Mouse (Mus musculus): Measurements from ENCODE around the gene Stk39. TPM values are rescaled to one million over a fixed set of nuclear protein-coding genes. Genes with fewer than 3 reads are reported as not detected.

The Stk39 gene
- polyA plus RNA-seq, 1 experiment from 2014 or later = 1.9 TPM

DNA sequence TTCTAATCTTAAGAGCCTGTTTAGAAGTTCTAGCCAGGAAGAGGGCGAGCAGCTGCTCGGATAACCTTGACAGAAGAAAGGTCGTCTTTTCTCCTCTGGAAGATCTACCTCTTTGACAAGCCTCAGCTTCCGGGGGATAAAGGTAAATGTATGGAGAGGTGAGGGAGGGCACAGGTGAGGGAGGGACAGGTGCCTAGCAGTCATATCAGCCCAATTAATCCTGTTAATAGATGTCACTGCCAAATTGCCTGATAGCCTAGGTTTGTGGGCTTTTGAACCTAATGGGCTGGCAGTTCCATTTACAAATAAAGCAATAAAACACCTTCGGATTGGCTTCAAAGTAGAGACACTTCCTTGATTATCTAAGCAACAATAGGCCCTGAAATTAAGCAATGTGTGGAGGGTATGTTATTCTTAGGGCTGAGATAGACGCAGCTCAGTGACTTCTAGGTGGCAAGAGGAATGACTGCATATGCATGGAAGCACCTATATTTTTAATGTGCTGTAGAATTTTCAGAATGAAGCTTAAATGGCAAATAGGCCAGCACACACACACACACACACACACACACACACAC lies 14.5 kb downstream of the Stk39 start:
- Histone ChIP-seq H3K36me3 (replicated peaks) (no peaks in the 10 kb centered on the region), H3K4me2 (no peak overlapping the region), H3K27ac (replicated peaks) (no peak overlapping the region), H3K27me3 (no peaks in the 10 kb centered on the region), H3K9ac (no peak overlapping the region), H3K4me1 (replicated peaks) (no peaks in the 10 kb centered on the region), H3K4me3 (replicated peaks) (no peak overlapping the region), H3K9me3 (replicated peaks) (no peaks in the 10 kb centered on the region)
- whole genome bisulfite sequencing (ENCODE audit: insufficient replicate concordance) = 55% methylated on average over 6 of the region's 6 CpGs
- no peak for ATAC-seq (ENCODE audit: insufficient read depth)

DNA sequence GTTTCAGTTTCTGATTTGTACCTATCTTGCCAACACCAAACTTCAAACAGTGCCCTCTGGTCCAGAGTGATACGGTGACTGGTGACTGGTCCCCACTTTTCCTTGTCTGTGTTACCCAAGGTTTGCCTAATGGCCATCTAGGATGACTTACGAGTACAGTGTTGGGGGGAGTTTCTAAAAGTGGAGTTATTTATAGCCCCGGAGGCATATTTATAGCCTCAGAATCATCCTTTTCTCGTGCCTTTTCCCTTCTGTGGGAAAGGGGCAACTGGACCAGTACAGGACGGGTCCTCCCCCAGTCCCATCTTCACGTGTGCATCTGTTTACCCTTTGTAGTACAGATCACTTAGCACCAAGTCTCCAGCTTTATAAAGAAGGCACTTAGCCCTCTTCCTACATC lies 15.2 kb downstream of the Stk39 start:
- H3K4me3 ChIP-seq (replicated peaks) = no peak overlapping the region
- no peaks in the 10 kb centered on the region for H3K27me3 ChIP-seq
- no peak overlapping the region for H3K27ac ChIP-seq (replicated peaks)
- ATAC-seq (ENCODE audit: insufficient read depth) = no peak
- no peaks in the 10 kb centered on the region for H3K9me3 ChIP-seq (replicated peaks)
- WGBS (ENCODE audit: insufficient replicate concordance) = 51% methylated on average over 6 of the region's 6 CpGs
- no peak overlapping the region for H3K9ac ChIP-seq
- H3K4me1 ChIP-seq (replicated peaks) = no peaks in the 10 kb centered on the region
- no peaks in the 10 kb centered on the region for H3K36me3 ChIP-seq (replicated peaks)
- H3K4me2 ChIP-seq = no peak overlapping the region

DNA sequence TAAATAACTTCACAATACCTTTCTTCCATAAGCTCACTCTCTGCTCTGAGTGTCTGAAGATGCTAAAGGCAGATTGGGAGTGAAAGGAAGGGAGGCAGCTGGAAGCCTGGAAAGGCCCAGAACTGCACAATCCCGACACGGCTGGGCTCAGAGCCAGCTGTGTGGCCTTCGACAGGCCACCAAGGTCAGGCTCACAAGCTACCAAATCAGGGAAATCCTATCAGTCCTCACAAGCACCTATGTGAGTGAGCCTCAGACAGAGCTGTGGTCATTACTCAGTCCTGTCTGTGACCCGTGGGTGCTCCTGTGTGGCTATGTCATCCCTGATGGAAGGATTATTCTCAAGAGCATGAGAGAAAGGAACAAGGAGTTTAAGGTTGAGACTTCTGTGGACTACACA lies 19.7 kb downstream of the Stk39 start:
- no peak for ATAC-seq (ENCODE audit: insufficient read depth)
- no peaks in the 10 kb centered on the region for H3K9me3 ChIP-seq (replicated peaks)
- H3K27ac ChIP-seq (replicated peaks) = no peak overlapping the region
- whole genome bisulfite sequencing (ENCODE audit: insufficient replicate concordance) = 66% methylated on average over 4 of the region's 4 CpGs
- H3K27me3 ChIP-seq = no peaks in the 10 kb centered on the region
- no peak overlapping the region for H3K9ac ChIP-seq
- H3K4me3 ChIP-seq (replicated peaks) = no peak overlapping the region
- no peaks in the 10 kb centered on the region for H3K36me3 ChIP-seq (replicated peaks)
- no peak overlapping the region for H3K4me2 ChIP-seq
- no peaks in the 10 kb centered on the region for H3K4me1 ChIP-seq (replicated peaks)

DNA sequence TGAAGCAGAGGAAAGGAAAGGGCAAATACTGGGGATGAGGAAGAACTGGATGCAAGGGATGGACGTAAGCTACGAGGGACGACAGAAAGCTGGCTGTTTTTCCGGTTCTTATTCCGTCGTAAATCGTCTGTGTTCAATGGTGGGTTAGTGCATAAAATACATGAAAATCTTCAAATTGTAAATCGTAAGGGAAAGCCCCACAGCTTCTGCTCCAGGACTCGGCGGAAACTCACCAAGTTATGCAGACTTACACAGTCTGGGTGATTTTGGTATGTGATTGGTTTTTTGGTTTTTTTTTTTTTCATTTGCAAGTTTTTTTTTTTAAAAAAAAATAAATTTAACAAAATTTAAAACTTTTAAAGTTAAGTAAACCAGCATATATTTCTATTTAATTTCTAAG lies 24.0 kb downstream of the Stk39 start:
- Histone ChIP-seq H3K4me2 (no peak overlapping the region), H3K9me3 (replicated peaks) (no peaks in the 10 kb centered on the region), H3K36me3 (replicated peaks) (no peaks in the 10 kb centered on the region), H3K9ac (no peak overlapping the region), H3K4me3 (replicated peaks) (no peak overlapping the region), H3K27ac (replicated peaks) (no peak overlapping the region), H3K4me1 (replicated peaks) (no peaks in the 10 kb centered on the region), H3K27me3 (no peaks in the 10 kb centered on the region)
- no peak for ATAC-seq (ENCODE audit: insufficient read depth)
- 77% methylated on average over 10 of the region's 10 CpGs for WGBS (ENCODE audit: insufficient replicate concordance)

DNA sequence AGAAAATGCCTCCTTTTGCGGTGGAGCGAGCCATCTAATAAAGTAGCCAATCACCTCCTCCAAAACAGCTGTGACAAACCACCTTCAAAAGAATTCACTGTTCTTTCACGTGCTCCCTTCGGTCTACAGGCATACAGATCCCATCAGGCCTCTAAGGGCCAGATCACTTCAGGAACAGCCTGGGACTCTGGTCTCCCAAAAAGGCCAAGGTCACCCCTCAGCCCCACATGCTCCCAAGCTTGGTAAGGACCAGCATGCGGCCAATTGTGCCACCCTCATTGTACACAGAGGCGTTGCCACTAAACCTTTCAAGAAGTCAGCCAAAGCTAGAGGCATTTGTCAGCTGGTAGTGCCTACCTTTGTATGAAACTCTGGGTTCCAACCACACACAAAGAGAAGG lies 28.9 kb downstream of the Stk39 start:
- 70% methylated on average over 6 of the region's 6 CpGs for WGBS (ENCODE audit: insufficient replicate concordance)
- Histone ChIP-seq H3K4me2 (no peak overlapping the region), H3K27ac (replicated peaks) (no peak overlapping the region), H3K9ac (no peak overlapping the region), H3K9me3 (replicated peaks) (no peaks in the 10 kb centered on the region), H3K4me3 (replicated peaks) (no peak overlapping the region), H3K4me1 (replicated peaks) (no peaks in the 10 kb centered on the region), H3K36me3 (replicated peaks) (no peaks in the 10 kb centered on the region), H3K27me3 (no peaks in the 10 kb centered on the region)
- no peak for ATAC-seq (ENCODE audit: insufficient read depth)

DNA sequence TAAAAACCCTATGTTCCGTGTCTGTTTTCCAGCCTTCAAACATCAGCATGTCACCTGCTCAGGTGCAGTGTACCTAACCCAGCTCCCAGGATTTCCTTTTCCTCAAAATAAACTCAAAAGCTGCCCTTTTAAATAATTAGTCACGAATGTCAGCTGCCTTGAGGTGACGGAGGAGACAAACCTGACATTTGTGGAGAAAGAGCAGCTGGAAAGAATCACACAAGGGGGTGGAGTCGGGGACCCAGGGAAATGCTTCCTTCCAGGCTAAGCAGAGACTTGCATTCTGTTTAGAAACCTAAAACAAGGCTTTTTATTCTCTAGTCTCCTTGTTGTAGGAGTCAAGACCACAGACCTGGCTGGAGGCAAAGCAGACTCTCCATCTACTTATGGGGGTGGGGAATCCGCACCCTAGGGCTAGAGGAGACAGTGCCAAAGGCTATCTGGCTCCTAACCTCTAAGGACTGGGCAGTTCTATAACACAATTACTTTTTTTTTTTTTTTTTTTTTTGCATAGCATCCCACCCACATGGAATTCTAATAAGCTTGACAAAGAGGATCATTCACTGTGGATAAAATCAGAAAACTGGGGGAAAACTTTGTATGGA lies 29.9 kb downstream of the Stk39 start:
- Histone ChIP-seq H3K9me3 (replicated peaks) (no peaks in the 10 kb centered on the region), H3K9ac (no peak overlapping the region), H3K27ac (replicated peaks) (no peak overlapping the region), H3K4me2 (no peak overlapping the region), H3K27me3 (no peaks in the 10 kb centered on the region; the same call in 1 of the 2 replicates), H3K36me3 (replicated peaks) (no peaks in the 10 kb centered on the region), H3K4me3 (replicated peaks) (no peak overlapping the region), H3K4me1 (replicated peaks) (no peaks in the 10 kb centered on the region)
- 57% methylated on average over 5 of the region's 5 CpGs for WGBS (ENCODE audit: insufficient replicate concordance)
- no peak for ATAC-seq (ENCODE audit: insufficient read depth)

DNA sequence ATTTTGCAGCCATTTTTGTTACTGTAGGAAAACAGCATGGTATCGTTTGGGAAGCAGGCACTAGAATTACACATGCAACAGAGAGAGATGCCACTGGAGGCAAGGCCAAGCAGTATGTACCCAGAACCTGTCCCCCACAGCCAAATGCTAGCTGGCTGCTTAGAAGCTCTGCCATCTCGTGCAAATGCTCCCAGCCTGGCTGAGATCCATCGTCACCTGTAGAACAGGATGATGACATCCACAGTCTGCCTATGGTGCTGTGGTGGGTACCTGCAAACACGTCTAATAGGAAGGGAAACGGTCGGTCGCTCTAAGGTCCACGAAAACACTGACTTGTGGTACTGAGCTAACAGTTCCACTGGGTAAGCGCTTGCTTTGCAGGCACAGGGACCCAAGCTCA lies 32.5 kb downstream of the Stk39 start:
- Histone ChIP-seq H3K9me3 (replicated peaks) (no peaks in the 10 kb centered on the region), H3K4me1 (replicated peaks) (no peaks in the 10 kb centered on the region), H3K9ac (no peak overlapping the region), H3K4me3 (replicated peaks) (no peak overlapping the region), H3K36me3 (replicated peaks) (no peaks in the 10 kb centered on the region), H3K4me2 (no peak overlapping the region), H3K27ac (replicated peaks) (no peak overlapping the region), H3K27me3 (peaks cover 17% of the 10 kb centered on the region)
- 64% methylated on average over 9 of the region's 9 CpGs for WGBS (ENCODE audit: insufficient replicate concordance)
- no peak for ATAC-seq (ENCODE audit: insufficient read depth)

DNA sequence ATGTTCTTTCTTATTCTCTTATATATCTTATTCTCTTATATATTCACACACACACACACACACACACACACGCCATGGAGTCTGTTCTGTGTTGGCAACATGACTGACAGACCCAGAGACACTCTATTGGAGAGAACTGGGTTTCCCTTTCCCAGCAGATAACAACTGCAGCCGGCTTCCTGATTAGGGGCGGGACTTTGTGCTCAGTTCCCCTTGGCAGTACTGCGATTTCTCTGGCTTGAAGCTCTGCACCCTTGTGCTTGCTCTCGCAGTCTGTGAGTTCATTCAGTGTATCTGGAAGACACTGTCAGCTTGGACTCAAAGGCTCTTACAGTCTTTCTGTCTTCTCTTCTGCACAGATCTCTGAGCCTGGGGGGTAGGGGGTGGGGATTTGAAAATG lies 34.1 kb downstream of the Stk39 start:
- Histone ChIP-seq H3K36me3 (replicated peaks) (no peaks in the 10 kb centered on the region), H3K27ac (replicated peaks) (no peak overlapping the region), H3K4me3 (replicated peaks) (no peak overlapping the region), H3K9me3 (replicated peaks) (no peaks in the 10 kb centered on the region), H3K9ac (no peak overlapping the region), H3K4me1 (replicated peaks) (no peaks in the 10 kb centered on the region), H3K27me3 (peaks cover 17% of the 10 kb centered on the region), H3K4me2 (no peak overlapping the region)
- no peak for ATAC-seq (ENCODE audit: insufficient read depth)
- WGBS (ENCODE audit: insufficient replicate concordance) = 18% methylated on average over 5 of the region's 5 CpGs

DNA sequence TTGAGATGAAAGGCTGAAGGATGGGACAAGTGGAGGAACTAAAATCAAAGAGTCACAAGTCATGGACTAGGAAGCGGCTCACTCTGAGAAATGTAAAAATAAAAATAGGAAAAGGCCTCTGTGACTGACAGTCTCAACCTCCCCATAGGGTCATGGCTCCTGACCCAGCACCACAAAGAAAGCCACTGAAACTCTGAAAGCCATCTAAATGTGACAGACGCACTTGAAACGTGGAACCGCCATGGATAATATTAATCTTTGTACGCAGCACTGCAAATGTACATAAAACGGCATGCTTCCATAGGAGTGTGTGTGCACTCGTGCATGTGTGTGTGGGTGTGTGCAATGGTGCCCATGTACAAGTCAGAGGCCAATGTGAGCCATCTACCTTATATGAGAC lies 34.9 kb downstream of the Stk39 start:
- Histone ChIP-seq H3K27ac (replicated peaks) (no peak overlapping the region), H3K9ac (no peak overlapping the region), H3K4me3 (replicated peaks) (no peak overlapping the region), H3K36me3 (replicated peaks) (no peaks in the 10 kb centered on the region), H3K27me3 (peaks cover 17% of the 10 kb centered on the region), H3K4me1 (replicated peaks) (no peaks in the 10 kb centered on the region), H3K9me3 (replicated peaks) (no peaks in the 10 kb centered on the region), H3K4me2 (no peak overlapping the region)
- no peak for ATAC-seq (ENCODE audit: insufficient read depth)
- WGBS (ENCODE audit: insufficient replicate concordance) = 78% methylated on average over 7 of the region's 7 CpGs

DNA sequence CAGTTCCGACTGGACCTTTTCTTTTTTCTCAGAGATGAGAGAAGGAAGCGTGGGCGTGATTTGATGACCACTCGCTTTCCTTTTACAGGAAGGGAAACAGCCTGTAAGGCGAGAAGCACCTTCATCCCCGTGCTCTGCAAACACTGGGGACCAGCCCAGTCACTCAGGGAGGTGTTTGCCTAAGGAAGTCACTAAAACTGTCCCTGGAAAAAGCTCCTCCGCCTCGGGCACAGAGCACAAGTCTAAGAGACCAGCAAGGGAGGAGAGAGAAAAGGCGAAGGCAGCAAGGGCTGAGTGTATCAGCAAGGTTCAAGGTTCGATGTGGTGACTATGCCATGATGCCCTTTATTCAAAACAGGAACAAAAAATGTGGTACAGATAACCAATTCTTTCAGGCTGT lies 35.8 kb downstream of the Stk39 start:
- Histone ChIP-seq H3K36me3 (replicated peaks) (no peaks in the 10 kb centered on the region), H3K27me3 (peaks cover 17% of the 10 kb centered on the region), H3K9me3 (replicated peaks) (no peaks in the 10 kb centered on the region), H3K27ac (replicated peaks) (no peak overlapping the region), H3K4me2 (no peak overlapping the region), H3K4me3 (replicated peaks) (no peak overlapping the region), H3K9ac (no peak overlapping the region), H3K4me1 (replicated peaks) (no peaks in the 10 kb centered on the region)
- 14% methylated on average over 10 of the region's 10 CpGs for WGBS (ENCODE audit: insufficient replicate concordance)
- no peak for ATAC-seq (ENCODE audit: insufficient read depth)

DNA sequence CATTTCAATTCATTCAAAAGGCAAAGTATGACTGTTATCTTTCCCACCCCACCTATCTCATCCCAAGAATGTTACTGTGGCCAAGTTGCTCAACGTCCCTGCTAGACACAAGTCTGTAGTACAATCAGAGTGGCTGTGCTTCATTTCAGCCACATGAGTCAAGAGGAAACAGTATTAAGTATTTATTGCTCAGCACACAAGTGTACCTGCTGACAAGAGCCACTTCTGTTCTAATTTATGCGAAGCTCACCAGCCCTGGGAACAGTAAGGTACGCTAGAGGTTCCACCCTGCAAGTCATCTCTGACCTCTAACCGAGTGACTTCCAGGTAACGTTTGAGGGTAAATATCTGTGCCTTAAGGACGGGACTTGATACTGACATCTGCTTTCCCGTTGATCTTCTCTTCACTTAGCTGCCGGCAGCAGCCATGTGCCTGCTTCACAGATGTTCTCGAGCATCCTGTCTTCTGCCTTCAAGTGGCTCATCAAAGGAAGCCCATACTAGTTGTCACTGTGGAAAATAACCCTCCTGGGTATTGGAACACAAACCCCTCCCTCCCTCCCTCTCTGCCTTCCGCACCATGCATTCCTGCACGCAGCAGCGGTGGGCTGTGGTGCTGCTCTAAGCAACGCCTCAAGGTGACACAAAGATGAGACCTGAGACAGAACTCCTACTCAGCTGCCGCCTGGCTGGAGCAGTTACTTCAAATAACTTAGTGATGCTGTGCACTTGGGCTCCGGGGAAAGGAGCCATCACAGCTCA lies 36.4 kb downstream of the Stk39 start:
- WGBS (ENCODE audit: insufficient replicate concordance) = 21% methylated on average over 15 of the region's 15 CpGs
- ATAC-seq (ENCODE audit: insufficient read depth) = no peak
- no peaks in the 10 kb centered on the region for H3K9me3 ChIP-seq (replicated peaks)
- H3K4me2 ChIP-seq = no peak overlapping the region
- no peak overlapping the region for H3K9ac ChIP-seq
- H3K4me1 ChIP-seq (replicated peaks) = no peaks in the 10 kb centered on the region
- no peak overlapping the region for H3K4me3 ChIP-seq (replicated peaks)
- H3K36me3 ChIP-seq (replicated peaks) = no peaks in the 10 kb centered on the region
- no peak overlapping the region for H3K27ac ChIP-seq (replicated peaks)
- peaks cover 17% of the 10 kb centered on the region for H3K27me3 ChIP-seq
